Mouse (Mus musculus) embryonic facial prominence, embryonic 10.5 days (tissue): ENCODE data around the gene Abca16. TPM values are rescaled to one million over a fixed set of nuclear protein-coding genes. Genes with fewer than 3 reads are reported as not detected.

Source experiments
- DNase-seq: peaks from one replicate; pipeline ENCODE4 v3.0.0-alpha.2; 2017; ENCODE audit warnings: low spot score
- H3K27ac ChIP-seq: fragments of 300-500 bp; sonication (generic); replicated peaks from 2 replicates; pipeline ENCODE4 v1.5.1; 2016; ENCODE audit warnings: mild to moderate bottlenecking
- H3K27me3 ChIP-seq: fragments of 300-500 bp; sonication (generic); replicated peaks from 2 replicates; pipeline ENCODE4 v1.6.1; 2016; ENCODE audit warnings: low read depth, mild to moderate bottlenecking; ENCODE audit not compliant: poor library complexity, severe bottlenecking
- H3K36me3 ChIP-seq: fragments of 300-500 bp; sonication (generic); replicated peaks from 2 replicates; pipeline ENCODE4 v1.6.1; 2016; ENCODE audit warnings: mild to moderate bottlenecking, moderate library complexity
- H3K4me1 ChIP-seq: fragments of 300-500 bp; sonication (generic); 2 replicates; pipeline ENCODE4 v1.6.1; 2016
- H3K4me3 ChIP-seq: fragments of 300-500 bp; sonication (generic); 2 replicates; pipeline ENCODE4 v1.5.1; 2016; ENCODE audit warnings: mild to moderate bottlenecking, moderate library complexity
- H3K9me3 ChIP-seq: fragments of 300-500 bp; sonication (generic); 2 replicates; pipeline ENCODE4 v1.6.1; 2016; ENCODE audit warnings: mild to moderate bottlenecking
- WGBS: fragments of 180-500 bp; shearing (Covaris S2); methylation state at CpG from one replicate; pipeline ENCODE4 v1.1.7; 2016; 5-methylcytosine and 5-hydroxymethylcytosine counted together
- polyA plus RNA-seq: library from polyadenylated mRNA; unstranded; fragments of >200 nt; fragmentation: Nextera tagmentation; extraction: Ambion mirVana; gene quantifications from 2 replicates; pipeline ENCODE4 v1.2.1, GENCODE M21; 2016

The Abca16 gene
- polyA plus RNA-seq: 0.06 and 0.09 TPM in 2 replicates

GRCm38 (mm10) chr7:120409447-120409846 is at the start of gene Abca16:
TSS of gene Abca16 (plus strand) at chr7:120409647.
- peaks cover 5% of the 10 kb centered on the region; the same call in 1 of the 2 replicates for H3K4me1 ChIP-seq
- 67% methylated on average over 10 of the region's 10 CpGs for WGBS
- H3K4me3 ChIP-seq: no peak within 1 kb of the TSS
- no peak within 1 kb of the TSS for H3K27ac ChIP-seq
- peak; percentile 51 for DNase-seq
- no peaks in the 10 kb centered on the region for H3K36me3 ChIP-seq
- no peaks in the 10 kb centered on the region for H3K9me3 ChIP-seq
- no peaks in the 10 kb centered on the region for H3K27me3 ChIP-seq

- Histone ChIP-seq H3K4me3 (no peak overlapping the region), H3K9me3 (no peaks in the 10 kb centered on the region), H3K27ac (no peak overlapping the region), H3K4me1 (no peaks in the 10 kb centered on the region), H3K36me3 (no peaks in the 10 kb centered on the region), H3K27me3 (no peaks in the 10 kb centered on the region)
- 35% methylated on average over 13 of the region's 13 CpGs for WGBS
- DNase-seq: peak; percentile 46
These were observed 48.3 kb upstream of the Abca16 start for GRCm38 (mm10) chr7:120361159-120361558.

GRCm38 (mm10) chr7:120412391-120412790 is 2.9 kb downstream of the Abca16 start:
- Histone ChIP-seq H3K4me3 (no peak overlapping the region), H3K27ac (no peak overlapping the region), H3K27me3 (no peaks in the 10 kb centered on the region), H3K36me3 (no peaks in the 10 kb centered on the region), H3K9me3 (no peaks in the 10 kb centered on the region), H3K4me1 (peaks cover 5% of the 10 kb centered on the region; the same call in 1 of the 2 replicates)
- 84% methylated on average over 1 of the region's 1 CpGs for WGBS
- no peak for DNase-seq

- Histone ChIP-seq H3K27ac (no peak overlapping the region), H3K36me3 (no peaks in the 10 kb centered on the region), H3K4me1 (no peaks in the 10 kb centered on the region), H3K9me3 (no peaks in the 10 kb centered on the region), H3K27me3 (no peaks in the 10 kb centered on the region), H3K4me3 (no peak overlapping the region)
- peak; percentile 43 for DNase-seq
- WGBS: 33% methylated on average over 3 of the region's 3 CpGs
These were observed 17.2 kb downstream of the Abca16 start for GRCm38 (mm10) chr7:120426625-120427024.

GRCm38 (mm10) chr7:120431464-120431863 is 22.0 kb downstream of the Abca16 start:
- H3K4me3 ChIP-seq: no peak overlapping the region
- no peaks in the 10 kb centered on the region for H3K36me3 ChIP-seq
- H3K27ac ChIP-seq: no peak overlapping the region
- H3K27me3 ChIP-seq: no peaks in the 10 kb centered on the region
- DNase-seq: no peak
- H3K9me3 ChIP-seq: no peaks in the 10 kb centered on the region
- H3K4me1 ChIP-seq: no peaks in the 10 kb centered on the region

GRCm38 (mm10) chr7:120503891-120504662 is 94.6 kb downstream of the Abca16 start:
- 20% methylated on average over 31 of the region's 31 CpGs for WGBS
- peak; percentile 54 for DNase-seq
- peaks cover 7% of the 10 kb centered on the region; the same call in 1 of the 2 replicates for H3K4me1 ChIP-seq
- H3K9me3 ChIP-seq: no peaks in the 10 kb centered on the region
- H3K27ac ChIP-seq: peak overlapping the region; percentile 78
- H3K36me3 ChIP-seq: no peaks in the 10 kb centered on the region
- 0 out of 2 replicates have a peak, but pooled peaks cover 5% of the 10 kb centered on the region for H3K27me3 ChIP-seq
- H3K4me3 ChIP-seq: peak overlapping the region; percentile 62

GRCm38 (mm10) chr7:120504663-120504979 is 95.2 kb downstream of the Abca16 start:
- peaks cover 7% of the 10 kb centered on the region; the same call in 1 of the 2 replicates for H3K4me1 ChIP-seq
- DNase-seq: no peak
- H3K27me3 ChIP-seq: 0 out of 2 replicates have a peak, but pooled peaks cover 5% of the 10 kb centered on the region
- no peaks in the 10 kb centered on the region for H3K9me3 ChIP-seq
- H3K27ac ChIP-seq: peak overlapping the region; percentile 78
- H3K4me3 ChIP-seq: peak overlapping the region; percentile 62
- H3K36me3 ChIP-seq: no peaks in the 10 kb centered on the region
- 28% methylated on average over 5 of the region's 5 CpGs for WGBS

- H3K4me3 ChIP-seq: no peak overlapping the region
- no peak overlapping the region for H3K27ac ChIP-seq
- no peaks in the 10 kb centered on the region for H3K9me3 ChIP-seq
- WGBS: 85% methylated on average over 2 of the region's 2 CpGs
- no peak for DNase-seq
- no peaks in the 10 kb centered on the region for H3K36me3 ChIP-seq
- H3K4me1 ChIP-seq: no peaks in the 10 kb centered on the region
- no peaks in the 10 kb centered on the region for H3K27me3 ChIP-seq
These were observed 125.4 kb downstream of the Abca16 start for GRCm38 (mm10) chr7:120534805-120535204.

GRCm38 (mm10) chr7:120552479-120553180 is 143.2 kb downstream of the Abca16 start:
- no peaks in the 10 kb centered on the region for H3K27me3 ChIP-seq
- H3K4me3 ChIP-seq: peak overlapping the region; percentile 37; the same call in 1 of the 2 replicates
- 43% methylated on average over 12 of the region's 12 CpGs for WGBS
- peaks cover 5% of the 10 kb centered on the region; the same call in 1 of the 2 replicates for H3K4me1 ChIP-seq
- no peaks in the 10 kb centered on the region for H3K36me3 ChIP-seq
- no peaks in the 10 kb centered on the region for H3K9me3 ChIP-seq
- no peak overlapping the region for H3K27ac ChIP-seq
- DNase-seq: peak; percentile 11

GRCm38 (mm10) chr7:120553181-120553551 is 143.7 kb downstream of the Abca16 start:
- Histone ChIP-seq H3K4me1 (peaks cover 5% of the 10 kb centered on the region; the same call in 1 of the 2 replicates), H3K27ac (no peak overlapping the region), H3K9me3 (no peaks in the 10 kb centered on the region), H3K4me3 (peak overlapping the region; percentile 37; the same call in 1 of the 2 replicates), H3K36me3 (no peaks in the 10 kb centered on the region), H3K27me3 (no peaks in the 10 kb centered on the region)
- no peak for DNase-seq
- WGBS: 48% methylated on average over 12 of the region's 12 CpGs

- Histone ChIP-seq H3K9me3 (no peaks in the 10 kb centered on the region), H3K4me1 (no peaks in the 10 kb centered on the region), H3K27ac (no peak overlapping the region), H3K36me3 (no peaks in the 10 kb centered on the region), H3K4me3 (no peak overlapping the region), H3K27me3 (no peaks in the 10 kb centered on the region)
- DNase-seq: no peak
- 83% methylated on average over 8 of the region's 8 CpGs for WGBS
These were observed 157.9 kb downstream of the Abca16 start for GRCm38 (mm10) chr7:120567366-120567765.

GRCm38 (mm10) chr7:120576520-120576919 is 167.1 kb downstream of the Abca16 start:
- Histone ChIP-seq H3K27ac (no peak overlapping the region), H3K4me1 (no peaks in the 10 kb centered on the region), H3K36me3 (no peaks in the 10 kb centered on the region), H3K4me3 (no peak overlapping the region), H3K27me3 (no peaks in the 10 kb centered on the region), H3K9me3 (no peaks in the 10 kb centered on the region)
- DNase-seq: no peak
- WGBS: 80% methylated on average over 3 of the region's 3 CpGs
